Mouse (Mus musculus) large intestine, adult 2 months (tissue): ENCODE measurements around the gene Fam162a. TPM values are rescaled to one million over a fixed set of nuclear protein-coding genes. Genes with fewer than 3 reads are reported as not detected.
"Not testable (repeated sequence)": the region's sequence is repeated elsewhere in the genome, so short reads cannot be mapped to it uniquely, and the experiment has no call there.

Experiments
- DNase-seq: peaks from one replicate; pipeline ENCODE4 v3.0.0-alpha.2; 2012; ENCODE audit warnings: low read depth, low spot score
- WGBS: fragments of 180-500 bp; shearing (Covaris S2); methylation state at CpG from one replicate; pipeline ENCODE4 v1.1.7; 2018; 5-methylcytosine and 5-hydroxymethylcytosine counted together
- polyA plus RNA-seq: library from polyadenylated mRNA; depleted of rRNA; stranded (reverse); fragments of >200 nt; gene quantifications from 2 replicates; pipeline ENCODE4 v1.2.3, GENCODE M21; 2012; rRNA removed

Gene Fam162a
- 39.6 and 43.6 TPM in 2 replicates for polyA plus RNA-seq

- under 1% methylated on average over 81 of the region's 81 CpGs for WGBS
- DNase-seq: peak; percentile 59
Measured at GRCm38 (mm10) chr16:36071450-36072379, at the start of gene Fam162a, which contains the start of gene Ccdc58. Fam162a (minus strand) TSS chr16:36071594. Ccdc58 (plus strand) TSS chr16:36071685.

DNA sequence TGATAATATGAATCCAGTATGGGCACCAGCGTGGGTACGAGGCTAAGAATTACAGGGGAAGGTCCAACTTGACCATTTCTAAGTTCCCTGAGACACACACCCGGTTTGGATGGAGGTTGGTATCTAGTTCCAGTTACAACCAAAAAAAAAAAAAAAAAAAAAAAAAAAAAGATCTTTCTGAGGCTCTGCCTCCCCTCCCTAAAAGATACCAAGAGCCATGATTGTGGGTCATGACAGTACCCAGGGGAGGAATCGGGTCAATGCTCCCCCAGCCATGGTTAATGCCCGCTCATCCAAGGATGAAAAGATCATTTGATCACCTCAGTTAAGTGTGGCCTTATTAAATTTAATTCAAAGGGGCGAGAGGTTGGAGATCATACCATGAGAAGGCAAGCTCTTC is 44.4 kb upstream of the Fam162a start:
- WGBS: 89% methylated on average over 6 of the region's 6 CpGs
- DNase-seq: not testable (repeated sequence)

GRCm38 (mm10) chr16:36111486-36111885 is 40.1 kb upstream of the Fam162a start:
- not testable (repeated sequence) for DNase-seq

DNA sequence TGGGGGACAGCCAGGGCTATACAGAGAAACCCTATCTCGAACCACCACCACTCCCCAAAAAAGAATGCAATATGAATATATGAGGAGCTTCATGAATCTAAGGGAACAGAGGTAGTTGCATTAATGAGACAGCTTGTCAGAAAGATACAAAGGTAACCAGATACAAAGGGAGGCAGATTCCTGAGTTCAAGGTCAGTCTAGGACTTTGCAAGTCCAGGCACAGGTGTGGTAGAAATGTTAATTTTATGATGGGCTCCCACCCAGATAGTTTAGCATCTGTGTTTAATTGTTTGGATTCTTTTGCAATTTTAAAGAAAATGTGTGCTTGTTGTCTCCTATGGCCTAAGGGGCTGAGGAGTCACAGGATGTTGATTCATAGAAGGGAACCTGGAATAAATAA is 30.8 kb upstream of the Fam162a start:
- 95% methylated on average over 1 of the region's 1 CpGs for WGBS

GRCm38 (mm10) chr16:36101526-36101925 is 30.1 kb upstream of the Fam162a start:
- WGBS: 81% methylated on average over 1 of the region's 1 CpGs

More for the DNA sequence above, 30.8 kb upstream of the Fam162a start:
- DNase-seq: no peak

DNA sequence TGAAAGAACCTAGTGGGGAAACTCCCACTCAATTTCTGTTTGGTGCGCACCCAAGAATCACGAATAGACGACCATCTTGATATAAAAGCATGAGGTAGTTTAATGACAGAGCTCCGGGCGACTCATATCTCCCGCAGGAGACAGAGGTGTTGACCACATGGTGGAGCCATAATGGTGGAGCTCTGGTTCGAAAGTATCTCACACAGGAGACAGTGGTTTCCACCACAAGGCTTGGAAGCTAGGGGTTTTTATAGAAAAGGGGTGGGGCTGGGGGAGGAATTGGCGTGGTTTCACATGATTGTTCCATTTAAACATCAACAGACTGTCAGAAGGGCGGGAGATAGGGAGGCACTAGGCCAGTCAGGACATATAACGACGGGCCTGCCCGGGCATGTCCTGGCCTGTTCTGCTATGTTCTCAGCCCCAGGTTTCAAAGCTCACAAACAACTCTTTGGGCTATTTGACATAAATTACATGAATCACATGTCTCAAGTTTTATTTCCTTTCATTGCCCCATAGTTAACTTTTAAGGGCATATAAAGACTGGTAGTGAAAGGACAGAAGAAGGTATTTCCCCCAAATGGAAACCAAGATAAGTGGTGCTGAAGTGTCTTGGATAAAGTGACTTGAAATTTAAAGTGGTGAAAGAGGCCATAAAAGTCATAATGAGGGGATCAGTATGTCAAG is 26.6 kb upstream of the Fam162a start:
- not testable (repeated sequence) for DNase-seq
- 64% methylated on average over 12 of the region's 12 CpGs for WGBS

More at GRCm38 (mm10) chr16:36101526-36101925, 30.1 kb upstream of the Fam162a start:
- no peak for DNase-seq

- DNase-seq: no peak
- 88% methylated on average over 3 of the region's 3 CpGs for WGBS
Measured at GRCm38 (mm10) chr16:36094079-36094478, 22.7 kb upstream of the Fam162a start.

GRCm38 (mm10) chr16:36090785-36091509 is 19.6 kb upstream of the Fam162a start:
- WGBS: 92% methylated on average over 11 of the region's 11 CpGs
- no peak for DNase-seq

DNA sequence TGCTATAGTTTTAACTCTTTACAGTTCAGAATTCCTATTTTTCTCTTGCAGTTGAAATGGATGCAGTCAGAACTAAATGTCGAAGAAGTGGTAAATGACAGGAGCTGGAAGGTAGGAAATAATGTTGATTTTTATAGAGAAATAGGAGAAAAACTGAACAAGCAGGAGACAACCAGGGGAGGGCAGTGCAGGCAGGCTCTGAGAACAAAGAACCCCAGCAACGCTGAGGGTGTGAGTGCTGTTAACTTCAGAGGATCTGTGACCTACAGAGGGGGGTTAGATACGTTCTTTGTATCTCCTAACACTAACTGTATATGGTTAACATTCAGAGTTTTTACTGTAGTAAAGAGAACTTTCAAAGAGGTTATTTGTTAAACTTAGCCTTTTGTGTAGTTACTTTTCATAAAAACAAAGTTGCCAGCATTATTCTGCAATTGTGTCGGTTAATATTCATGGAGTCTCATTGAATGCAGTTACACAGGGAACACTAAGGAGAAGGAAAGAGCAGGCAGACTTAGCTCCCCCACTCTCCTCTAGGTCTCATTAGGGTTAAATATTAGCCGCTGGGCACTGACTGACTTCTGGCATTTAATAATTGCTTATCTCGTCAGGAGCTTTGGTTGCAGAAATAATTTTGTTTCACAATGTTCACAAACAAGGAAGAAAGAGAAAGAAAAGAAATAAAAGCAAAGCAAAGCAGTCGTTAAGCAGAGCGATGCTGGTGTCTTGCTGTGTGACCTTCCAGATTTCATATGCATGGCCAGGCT is 18.6 kb upstream of the Fam162a start:
- 73% methylated on average over 8 of the region's 8 CpGs for WGBS
- DNase-seq: no peak

- no peak for DNase-seq
Measured at GRCm38 (mm10) chr16:36089065-36089464, 17.7 kb upstream of the Fam162a start.

GRCm38 (mm10) chr16:36087846-36088245 is 16.5 kb upstream of the Fam162a start:
- WGBS: 21% methylated on average over 4 of the region's 4 CpGs
- DNase-seq: no peak

More at GRCm38 (mm10) chr16:36089065-36089464, 17.7 kb upstream of the Fam162a start:
- WGBS: 80% methylated on average over 7 of the region's 7 CpGs

DNA sequence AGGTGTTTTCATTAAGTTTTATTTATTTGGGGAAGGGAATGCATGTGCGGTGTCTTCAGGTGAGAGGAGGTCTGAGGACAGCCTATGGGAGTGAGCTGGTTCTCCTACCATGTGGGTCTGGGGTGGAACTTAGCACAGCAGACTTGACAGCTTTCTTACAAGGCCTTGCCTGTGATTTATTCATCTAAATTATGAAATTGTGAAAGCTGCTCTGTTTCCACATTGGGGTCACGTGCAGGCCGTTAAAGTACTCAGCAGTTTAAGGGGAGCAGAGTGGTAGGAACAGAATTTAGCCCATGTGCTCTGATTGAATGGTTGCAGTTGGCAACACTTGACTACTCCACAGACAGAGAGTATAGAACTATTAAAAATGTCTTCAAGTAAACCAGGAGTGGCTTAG is 8.5 kb upstream of the Fam162a start:
- DNase-seq: no peak
- WGBS: 96% methylated on average over 3 of the region's 3 CpGs

GRCm38 (mm10) chr16:36074772-36075171 is 3.4 kb upstream of the Fam162a start:
- WGBS: 55% methylated on average over 3 of the region's 3 CpGs
- no peak for DNase-seq

DNA sequence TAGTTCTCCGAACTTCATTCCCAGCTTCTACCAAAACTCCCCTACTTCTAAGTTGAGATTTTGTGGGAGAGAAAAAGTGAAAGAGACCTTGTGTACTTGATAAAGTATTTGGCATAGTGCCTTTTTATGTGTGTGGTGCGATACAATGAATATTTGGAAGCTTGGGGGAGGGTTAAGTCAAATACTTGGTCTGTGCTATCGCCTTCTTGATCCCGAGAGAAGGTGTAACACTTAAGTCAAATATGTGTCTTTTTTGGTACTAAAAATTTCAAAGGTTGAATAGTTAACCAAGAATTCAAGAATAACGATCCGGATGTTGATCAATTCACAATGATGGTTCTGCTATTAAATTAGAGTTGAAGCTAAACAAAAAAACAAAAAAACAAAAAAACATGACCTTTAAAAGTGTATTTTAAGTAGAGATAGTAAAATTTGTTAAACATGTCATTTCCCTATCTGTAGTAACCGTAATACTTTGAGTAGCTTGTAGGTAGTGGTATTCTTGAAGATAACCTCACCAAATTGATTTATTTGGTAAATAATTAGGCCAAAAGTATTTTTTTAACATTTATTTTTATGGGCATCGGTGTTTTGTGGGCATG is 1.1 kb upstream of the Fam162a start:
- DNase-seq: no peak
- WGBS: 26% methylated on average over 8 of the region's 8 CpGs

- no peak for DNase-seq
- WGBS: 1% methylated on average over 16 of the region's 16 CpGs
Measured at GRCm38 (mm10) chr16:36071071-36071449, 334 bp downstream of the Fam162a start.

- 16% methylated on average over 9 of the region's 9 CpGs for WGBS
- peak; percentile 29 for DNase-seq
Measured at GRCm38 (mm10) chr16:36069819-36070575, 1.4 kb downstream of the Fam162a start.

DNA sequence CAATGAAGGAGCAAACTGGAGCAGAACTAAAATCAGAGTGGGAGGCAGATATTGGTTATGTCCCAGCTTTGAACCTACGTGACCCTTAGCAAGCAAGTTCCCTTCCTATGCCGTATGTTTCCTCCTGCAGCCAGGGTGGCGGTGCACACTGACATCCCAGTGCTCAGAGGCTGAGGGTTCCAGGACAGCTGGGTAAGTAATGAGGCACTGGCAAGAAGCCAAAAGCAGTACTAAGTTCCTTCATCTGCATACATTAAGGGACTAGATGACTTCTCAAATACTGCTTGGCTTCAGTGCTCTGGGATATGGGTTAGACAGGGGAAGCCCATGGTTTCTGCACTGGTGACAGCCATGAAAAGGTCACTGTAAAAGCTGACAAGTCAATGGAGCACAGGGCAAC is 3.0 kb downstream of the Fam162a start:
- no peak for DNase-seq
- 23% methylated on average over 3 of the region's 3 CpGs for WGBS

- no peak for DNase-seq
- WGBS: 18% methylated on average over 2 of the region's 2 CpGs
Measured at GRCm38 (mm10) chr16:36067694-36068093, 3.7 kb downstream of the Fam162a start.
